Comparison of ENCODE assay signal across 8 mouse cellular contexts in the genomic region with DNA sequence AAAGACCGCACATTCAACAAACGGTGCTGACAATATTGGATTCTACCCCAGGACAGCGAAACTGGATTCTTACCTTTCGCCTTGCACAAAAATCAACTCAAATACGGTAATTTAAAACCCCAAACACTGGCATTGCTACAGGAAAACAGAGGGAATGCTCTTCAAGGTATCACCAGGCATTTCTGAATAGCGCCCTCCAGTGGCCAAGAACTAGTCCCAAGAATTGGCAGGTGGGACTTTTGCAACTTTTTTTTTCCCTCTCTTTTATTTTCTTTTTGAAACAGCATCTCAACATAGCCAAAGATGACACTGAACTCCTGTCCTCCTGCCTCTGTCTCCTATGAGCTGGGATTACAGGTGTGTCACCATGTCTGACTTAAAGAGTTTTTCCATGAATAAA. TPM values are rescaled to one million over a fixed set of nuclear protein-coding genes. Genes with fewer than 3 reads are reported as not detected.
DNase-seq lines count a peak whose midpoint lies in the region; ATAC-seq lines count a peak whose summit lies in the region.

No protein-coding gene starts in this region.

- no peak overlapping the region for H3K9ac ChIP-seq in liver, embryonic 11.5 days (ENCODE audit: low read depth, low read length)
- H3K9ac ChIP-seq in embryonic facial prominence, embryonic 14.5 days (ENCODE audit: low read depth, low read length) = no peak overlapping the region

- H3K27me3 ChIP-seq in liver, embryonic 11.5 days (replicated peaks; ENCODE audit: control insufficient read depth, insufficient read depth, low read length) = no peaks in the 10 kb centered on the region
- H3K27me3 ChIP-seq in embryonic facial prominence, embryonic 14.5 days (replicated peaks; ENCODE audit: control insufficient read depth, insufficient read depth, low read length) = no peaks in the 10 kb centered on the region

- H3K4me1 ChIP-seq in liver, embryonic 11.5 days (replicated peaks; ENCODE audit: control insufficient read depth, insufficient read depth, low read length) = no peaks in the 10 kb centered on the region
- H3K4me1 ChIP-seq in embryonic facial prominence, embryonic 14.5 days (ENCODE audit: control insufficient read depth, insufficient read depth, low read length) = no peaks in the 10 kb centered on the region

- no peak overlapping the region for H3K27ac ChIP-seq in liver, embryonic 11.5 days (ENCODE audit: low read depth, low read length)
- H3K27ac ChIP-seq in embryonic facial prominence, embryonic 14.5 days (replicated peaks; ENCODE audit: low read depth, low read length) = no peak overlapping the region

- no peaks in the 10 kb centered on the region for H3K9me3 ChIP-seq in liver, embryonic 11.5 days (ENCODE audit: control insufficient read depth, low read length)
- H3K9me3 ChIP-seq in embryonic facial prominence, embryonic 14.5 days (ENCODE audit: control insufficient read depth, low read length) = no peaks in the 10 kb centered on the region

- H3K4me3 ChIP-seq in liver, embryonic 11.5 days (ENCODE audit: low read depth, low read length) = no peak overlapping the region
- no peak overlapping the region for H3K4me3 ChIP-seq in embryonic facial prominence, embryonic 14.5 days (ENCODE audit: low read depth, low read length)

- H3K36me3 ChIP-seq in liver, embryonic 11.5 days (ENCODE audit: control insufficient read depth, insufficient read depth, low read length) = no peaks in the 10 kb centered on the region
- H3K36me3 ChIP-seq in embryonic facial prominence, embryonic 14.5 days (ENCODE audit: control insufficient read depth, insufficient read depth, low read length) = no peaks in the 10 kb centered on the region

- no peak overlapping the region for H3K4me2 ChIP-seq in liver, embryonic 11.5 days
- H3K4me2 ChIP-seq in embryonic facial prominence, embryonic 14.5 days (ENCODE audit: low read depth, low read length) = no peak overlapping the region

- DNase-seq in cerebellum, adult 9-10 months = peak; percentile 33
- DNase-seq in cerebellum, adult 8-10 months = no peak
- DNase-seq in liver (peak; percentile 29), R1 (ENCODE audit: low read depth, low spot score) (peak; percentile 84)
- DNase-seq in liver, embryonic 11.5 days (ENCODE audit: low spot score) = no peak
- peak; percentile 34 for DNase-seq in embryonic facial prominence, embryonic 14.5 days (ENCODE audit: low spot score)
- no peak for DNase-seq in spleen, adult 12 weeks (ENCODE audit: low spot score)
- DNase-seq in urinary bladder, postnatal 10 days (ENCODE audit: low spot score) = no peak

- ATAC-seq in liver, embryonic 11.5 days (replicated peaks; ENCODE audit: low FRiP score) = no peak
- no peak for ATAC-seq in embryonic facial prominence, embryonic 14.5 days (ENCODE audit: low read depth)

- 42% methylated on average over 6 of the region's 6 CpGs for WGBS in liver, embryonic 11.5 days
- 44% methylated on average over 6 of the region's 6 CpGs for WGBS in embryonic facial prominence, embryonic 14.5 days

RNA-seq across cellular contexts. Expression of a gene that starts 31.9 kb away (rescaled TPM):
- 2.3 and 2.4 TPM in 2 replicates for polyA plus RNA-seq in liver, embryonic 11.5 days (2014; fragmentation: Nextera tagmentation; extraction: Ambion mirVana)
- polyA plus RNA-seq in embryonic facial prominence, embryonic 14.5 days (2014; fragmentation: Nextera tagmentation; extraction: Ambion mirVana) = 2.0 and 2.4 TPM in 2 replicates

RNA-seq across cellular contexts. Expression of a gene that starts 32.3 kb away (rescaled TPM):
- polyA plus RNA-seq in liver, embryonic 11.5 days (2014; fragmentation: Nextera tagmentation; extraction: Ambion mirVana) = 9.4 and 9.5 TPM in 2 replicates
- 37.5 and 39.5 TPM in 2 replicates for polyA plus RNA-seq in embryonic facial prominence, embryonic 14.5 days (2014; fragmentation: Nextera tagmentation; extraction: Ambion mirVana)

Comparison
In these comparisons a context has a peak if more than half of its experiments do, and no peak if none do; other contexts are left out.
1. DNase-seq: peak in cerebellum, adult 9-10 months (single experiment), liver (single experiment), R1 (single experiment) and embryonic facial prominence, embryonic 14.5 days (single experiment); none in cerebellum, adult 8-10 months (single experiment), liver, embryonic 11.5 days (single experiment), spleen, adult 12 weeks (single experiment) and urinary bladder, postnatal 10 days (single experiment).